Mouse (Mus musculus) retina, postnatal 1 day (tissue): Measurements from ENCODE around the gene Usp54.
"Not testable (repeated sequence)": the region's sequence is repeated elsewhere in the genome, so short reads cannot be mapped to it uniquely, and the experiment has no call there.

Source experiments
- DNase-seq: peaks from one replicate; pipeline ENCODE4 v3.0.0-alpha.2; 2012

Gene Usp54

DNA sequence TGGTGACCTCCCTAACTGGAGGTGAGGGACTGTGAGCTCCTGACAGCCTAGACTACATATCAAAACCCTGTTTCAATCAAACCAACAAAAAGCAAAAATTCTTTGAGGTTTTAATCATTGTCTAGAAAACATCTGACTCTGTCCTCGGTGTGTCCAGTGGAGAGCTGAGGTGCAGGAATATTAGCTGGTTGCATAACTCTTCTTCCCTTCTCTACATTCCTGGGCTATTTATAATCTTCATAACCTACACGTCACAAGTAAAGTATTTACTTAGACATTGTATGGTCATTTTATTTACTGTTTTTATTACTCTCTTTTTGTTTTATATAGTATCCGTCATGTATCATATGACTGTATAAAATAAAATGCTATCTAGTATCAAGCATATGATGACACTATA, 31.3 kb downstream of the Usp54 start:
- no peak for DNase-seq

DNA sequence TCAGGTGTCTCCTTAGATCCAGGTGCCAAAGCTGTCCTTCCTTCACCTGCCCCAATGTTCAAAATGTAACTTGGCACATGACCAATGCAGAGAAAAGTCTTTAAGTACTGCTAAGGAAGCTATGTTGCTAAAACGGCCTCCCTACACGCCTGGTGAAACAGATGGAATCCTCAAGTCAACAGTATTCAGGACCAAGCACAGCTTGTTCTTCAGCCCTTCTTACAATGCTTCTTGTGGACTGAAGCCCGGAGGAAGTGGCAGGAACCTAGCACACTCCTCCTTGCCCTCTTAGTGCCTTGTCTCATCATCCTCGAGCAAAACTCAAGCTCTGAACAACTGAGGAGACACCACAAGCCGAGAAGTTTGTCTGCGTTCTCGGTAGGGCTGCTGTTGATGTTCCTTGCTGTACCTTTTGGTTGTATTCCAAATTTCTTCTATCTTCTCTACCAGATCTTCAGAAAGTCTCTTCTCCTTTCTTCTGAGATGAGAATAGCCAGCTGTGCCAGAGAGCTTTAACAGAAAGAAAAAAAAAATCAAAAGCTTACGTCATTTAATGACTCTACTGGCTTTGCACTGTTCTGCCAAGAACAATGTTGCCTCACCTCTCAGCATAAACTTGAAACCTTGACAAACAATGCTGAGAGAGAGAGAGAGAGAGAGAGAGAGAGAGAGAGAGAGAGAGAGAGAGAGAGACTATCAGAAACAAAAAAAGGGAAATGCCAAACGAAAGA, 33.3 kb downstream of the Usp54 start:
- no peak for DNase-seq

DNA sequence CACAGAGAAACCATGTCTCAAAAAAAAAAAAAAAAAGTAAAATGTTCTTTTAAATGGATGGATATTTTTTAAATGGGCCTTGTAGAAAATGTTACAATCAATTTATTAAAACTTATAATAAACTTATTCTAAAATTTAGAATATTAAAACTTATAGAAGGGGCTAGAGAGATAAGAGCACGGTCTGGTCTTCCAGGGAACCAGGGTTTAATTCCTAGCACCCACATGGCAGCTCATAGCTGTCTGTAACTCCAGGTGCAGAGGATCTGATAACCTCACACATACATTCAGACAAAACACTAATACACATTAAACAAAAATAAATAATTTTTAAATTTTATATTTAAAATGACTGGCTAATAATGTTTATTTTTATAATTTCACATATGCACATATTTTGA, 39.6 kb downstream of the Usp54 start:
- DNase-seq, result no peak

DNA sequence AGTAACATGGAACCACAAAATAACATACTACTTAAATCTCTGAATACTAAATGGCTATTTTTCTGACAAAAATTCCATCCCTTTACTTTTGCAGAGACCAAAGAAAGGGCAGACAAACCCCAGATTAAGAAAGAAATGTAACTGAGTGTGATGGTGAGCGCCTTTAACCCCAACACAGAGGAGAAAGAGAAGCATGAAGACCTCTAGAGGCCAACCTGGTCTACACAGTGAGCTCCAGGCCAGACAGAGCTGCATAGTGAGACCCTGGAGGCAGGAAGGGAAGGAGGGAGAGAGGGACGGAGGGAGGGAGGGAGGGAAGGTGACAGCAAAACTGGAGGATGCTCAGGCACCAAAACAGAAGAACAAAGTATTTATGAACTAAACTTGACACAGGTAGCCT, 40.7 kb downstream of the Usp54 start:
- DNase-seq, result no peak

DNA sequence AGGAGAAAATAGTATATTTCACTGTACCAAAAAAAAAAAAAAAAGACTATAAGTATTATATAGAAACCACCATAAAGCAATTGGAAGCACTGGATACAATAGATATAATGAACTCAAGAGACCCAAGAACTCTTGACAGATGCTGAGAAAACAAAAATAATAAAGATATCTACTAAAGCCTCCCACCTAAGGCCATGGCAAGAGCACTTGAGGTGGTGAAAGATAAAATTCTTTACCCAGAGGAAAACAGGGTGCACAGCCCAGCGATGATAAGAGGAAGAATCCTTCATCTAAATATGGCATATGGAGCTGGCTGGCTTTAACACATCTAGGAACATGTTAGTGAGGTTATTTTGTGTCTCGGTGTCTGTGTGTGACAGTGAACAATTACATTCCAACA, 41.3 kb downstream of the Usp54 start:
- no peak for DNase-seq

DNA sequence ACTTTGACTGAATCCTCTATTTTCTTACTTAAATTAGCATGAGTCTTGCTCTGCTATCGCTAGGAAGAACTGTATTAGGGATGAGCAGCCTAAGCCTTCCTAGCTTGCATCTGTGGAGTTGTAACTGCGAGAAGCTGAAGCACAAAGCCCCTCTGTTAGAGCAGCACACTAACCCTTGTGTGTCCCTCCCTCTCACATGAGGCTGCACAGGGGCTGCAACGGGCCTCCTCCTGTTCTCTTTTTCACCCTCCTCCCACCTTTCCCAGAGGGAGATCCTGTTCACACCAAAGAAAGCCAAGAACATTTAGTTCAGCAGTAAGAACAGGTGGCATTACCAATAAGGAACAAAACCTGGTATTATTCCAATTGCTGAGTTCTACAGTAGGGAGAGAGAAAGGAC, 45.1 kb downstream of the Usp54 start:
- DNase-seq, result peak; percentile 57

DNA sequence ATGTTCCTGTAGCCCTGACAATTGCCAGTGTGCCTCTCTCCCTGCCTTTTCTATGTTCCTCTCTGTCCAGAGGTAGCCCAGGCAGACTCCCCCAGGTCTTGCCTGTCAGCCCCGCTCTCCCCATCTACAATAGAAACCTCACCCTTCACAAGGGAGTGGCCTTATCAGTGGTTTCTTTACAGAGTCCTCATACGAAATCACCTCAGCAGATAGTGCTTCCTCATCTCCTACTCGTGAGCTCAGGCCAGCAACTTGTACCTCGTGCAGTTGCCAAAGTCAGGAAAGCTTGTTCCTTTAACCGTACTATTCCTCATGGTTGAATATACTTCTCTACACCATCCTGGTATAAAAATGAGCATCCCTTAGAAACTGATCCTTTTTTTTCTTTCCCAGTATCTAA, 53.4 kb downstream of the Usp54 start:
- DNase-seq, result no peak

DNA sequence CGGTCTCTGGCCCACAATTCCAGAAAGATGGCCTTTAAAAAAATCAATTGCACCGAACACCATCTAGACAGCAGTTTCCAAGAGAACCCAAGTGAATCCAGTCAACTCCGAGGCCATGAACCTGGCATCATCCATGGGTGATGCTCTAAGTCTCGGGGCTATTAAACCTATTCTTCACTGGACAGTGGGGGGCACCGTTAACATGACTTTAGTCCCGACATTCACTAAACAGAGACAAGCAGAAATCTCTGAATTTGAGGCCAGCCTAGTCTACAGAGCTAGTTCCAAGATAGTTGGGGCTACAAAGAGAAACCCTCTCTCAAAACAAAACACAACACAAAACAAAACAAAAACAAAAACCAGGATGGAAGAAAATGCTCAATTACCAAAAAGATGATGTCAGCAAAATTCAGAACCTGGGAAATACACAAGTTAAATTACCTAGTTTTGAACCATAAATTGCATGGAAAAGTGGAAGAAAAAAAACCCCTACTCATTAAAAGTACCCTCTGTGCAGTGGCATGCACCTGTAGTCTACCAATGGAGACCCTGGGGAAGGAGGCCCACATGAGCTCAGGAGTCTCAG, 61.9 kb downstream of the Usp54 start:
- no peak for DNase-seq

DNA sequence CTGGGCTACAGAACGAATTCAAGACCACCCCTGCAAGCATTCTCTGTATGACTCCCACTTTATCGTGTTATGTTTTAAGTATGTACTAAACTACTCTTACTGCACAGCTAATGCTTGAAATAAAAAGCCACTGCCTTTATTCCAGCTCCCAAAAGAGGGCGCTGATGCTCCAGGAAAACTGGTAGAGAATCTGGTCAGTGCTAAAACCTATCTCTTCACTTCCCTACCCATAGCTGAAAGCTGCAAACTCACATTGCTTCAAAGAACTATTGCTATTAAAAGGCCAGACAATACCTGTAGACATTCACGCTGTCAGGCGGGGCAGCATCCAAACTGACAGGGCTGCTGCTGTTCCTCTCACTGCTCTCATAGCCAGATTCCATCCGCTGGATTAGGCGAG, 64.7 kb downstream of the Usp54 start:
- DNase-seq, result peak; percentile 78

DNA sequence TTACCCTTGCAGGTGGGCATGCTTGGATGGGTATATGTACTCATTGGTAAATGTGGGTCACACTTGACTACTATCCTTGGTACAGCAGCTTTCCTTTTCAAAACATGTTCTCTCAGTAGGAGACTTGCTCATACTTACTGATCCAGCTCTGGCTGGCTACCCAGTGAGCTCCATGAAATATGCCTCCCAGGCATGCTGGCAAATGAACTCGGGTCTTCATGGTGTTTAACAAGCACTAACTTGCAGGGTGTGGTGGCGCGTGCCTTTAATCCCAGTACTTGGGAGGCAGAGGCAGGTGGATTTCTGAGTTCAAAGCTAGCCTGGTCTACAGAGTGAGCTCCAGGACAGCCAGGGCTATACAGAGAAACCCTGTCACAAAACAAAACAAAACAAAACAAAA, 67.7 kb downstream of the Usp54 start:
- not testable (repeated sequence) for DNase-seq

DNA sequence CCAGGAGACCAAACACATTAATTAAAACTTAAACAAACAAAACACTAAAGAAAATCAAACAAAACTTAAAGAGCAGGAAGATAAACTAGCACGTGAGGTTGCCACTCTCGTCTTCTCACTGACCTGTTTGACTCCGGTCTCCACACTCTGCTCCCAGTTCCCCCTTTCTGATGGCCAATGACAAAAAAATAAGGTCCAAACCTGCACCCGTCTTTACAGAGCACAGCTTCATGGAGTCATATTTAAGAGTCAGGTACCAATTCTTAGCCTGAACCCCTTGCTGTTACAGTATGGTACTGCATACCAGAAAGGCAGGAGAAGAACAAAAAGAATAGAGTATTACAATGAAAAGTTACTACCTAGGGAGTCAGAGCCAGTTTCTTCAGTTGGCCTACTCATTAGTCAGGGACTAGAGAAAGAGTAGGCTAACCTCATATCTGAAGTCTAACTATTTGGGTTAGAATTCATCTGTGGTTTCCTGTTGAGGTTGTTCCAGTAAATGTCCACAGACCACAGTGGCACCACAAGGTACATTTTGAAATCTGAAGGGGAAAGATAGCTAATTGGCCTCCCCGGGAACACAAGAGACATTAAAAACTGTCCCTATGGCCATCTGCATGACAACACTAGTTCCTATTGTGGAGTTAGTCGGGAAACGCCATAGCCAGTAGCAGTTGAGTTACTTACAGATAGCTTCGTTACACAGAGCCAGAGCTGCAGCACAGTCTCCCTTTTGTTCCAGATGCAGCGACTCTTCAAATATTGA, 75.4 kb downstream of the Usp54 start:
- DNase-seq, result no peak

DNA sequence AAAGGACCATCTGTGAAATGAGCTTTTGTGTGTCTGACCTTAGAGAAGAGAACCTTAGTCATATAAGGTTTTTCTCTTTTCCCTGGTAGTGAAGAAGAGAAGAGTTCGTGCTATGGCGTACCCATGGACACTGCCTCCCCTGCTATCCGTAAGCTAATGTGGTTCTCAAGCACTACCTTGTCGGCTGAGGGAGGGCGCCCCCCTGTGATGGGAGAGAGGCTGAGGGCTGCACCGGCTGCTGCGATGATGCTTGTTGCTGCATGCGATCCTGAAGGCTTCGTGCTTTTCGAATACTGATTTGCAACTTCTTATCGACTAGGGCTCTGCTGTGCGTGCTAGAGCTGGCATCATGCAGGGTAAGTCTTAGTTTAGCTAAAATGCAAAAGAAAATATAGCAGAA, 76.2 kb downstream of the Usp54 start:
- no peak for DNase-seq

DNA sequence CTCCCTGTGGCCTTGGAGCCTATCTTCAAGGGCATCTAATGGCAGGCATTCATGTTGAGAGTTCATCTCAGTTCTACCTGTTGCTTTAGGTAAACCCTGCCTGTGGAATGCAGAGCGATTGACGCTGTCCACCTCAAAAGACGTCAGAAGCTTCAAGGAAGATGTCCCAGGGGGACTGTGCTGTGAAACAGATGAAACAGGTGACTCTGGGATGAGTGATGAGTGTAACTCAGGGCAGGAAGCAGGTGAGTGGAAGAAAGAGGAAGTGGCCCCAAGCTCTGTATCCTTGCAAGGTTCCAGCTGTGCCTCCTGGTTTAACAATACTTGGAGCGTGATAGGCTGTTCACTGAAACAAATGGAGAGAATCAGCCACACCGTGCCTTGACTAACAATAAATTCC, 79.0 kb downstream of the Usp54 start:
- DNase-seq, result no peak

DNA sequence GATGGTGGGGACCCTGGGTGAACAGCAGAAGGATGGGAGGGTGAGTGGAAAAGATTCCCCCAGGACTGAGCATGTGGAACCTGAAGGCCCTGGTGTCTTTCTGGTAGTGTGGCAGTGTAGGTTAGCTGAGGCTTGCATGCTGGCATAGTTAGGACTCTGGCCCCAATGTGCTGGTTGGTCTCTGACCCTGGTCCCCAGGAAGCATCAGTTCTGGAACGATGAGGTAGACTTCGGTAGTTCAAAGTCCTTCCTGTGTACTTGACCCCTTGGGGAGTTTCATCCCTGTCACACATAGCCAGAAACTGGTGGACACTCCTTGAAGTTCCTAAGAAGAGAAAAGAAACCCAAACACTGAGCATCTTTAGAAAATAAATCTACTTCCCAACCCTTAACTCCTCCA, 90.7 kb downstream of the Usp54 start:
- no peak for DNase-seq

DNA sequence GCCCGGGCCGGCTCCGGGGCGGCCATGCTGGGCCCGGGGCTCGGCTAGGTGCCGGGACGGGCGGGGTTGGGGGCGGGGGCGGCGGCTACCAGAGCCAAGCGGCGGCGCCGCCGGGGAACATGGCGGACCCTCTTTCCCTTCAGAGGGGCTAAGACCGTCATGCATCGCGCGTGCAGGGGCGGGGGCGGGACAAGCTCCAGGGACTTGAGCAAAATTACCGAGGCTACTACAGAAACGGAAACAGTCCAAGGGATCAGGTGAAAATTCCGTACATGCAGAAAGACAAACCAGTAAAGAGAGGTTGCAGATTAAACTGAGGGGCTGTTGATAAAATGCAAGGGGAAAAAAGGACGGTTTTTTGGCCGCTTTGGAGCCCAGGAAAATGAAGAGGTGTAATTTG, 94.4 kb downstream of the Usp54 start, which contains the start of gene Ppp3cb:
Gene Ppp3cb (minus strand): TSS at position 159 of the 400 bp plus-strand sequence.
- DNase-seq, result peak; percentile 97

DNA sequence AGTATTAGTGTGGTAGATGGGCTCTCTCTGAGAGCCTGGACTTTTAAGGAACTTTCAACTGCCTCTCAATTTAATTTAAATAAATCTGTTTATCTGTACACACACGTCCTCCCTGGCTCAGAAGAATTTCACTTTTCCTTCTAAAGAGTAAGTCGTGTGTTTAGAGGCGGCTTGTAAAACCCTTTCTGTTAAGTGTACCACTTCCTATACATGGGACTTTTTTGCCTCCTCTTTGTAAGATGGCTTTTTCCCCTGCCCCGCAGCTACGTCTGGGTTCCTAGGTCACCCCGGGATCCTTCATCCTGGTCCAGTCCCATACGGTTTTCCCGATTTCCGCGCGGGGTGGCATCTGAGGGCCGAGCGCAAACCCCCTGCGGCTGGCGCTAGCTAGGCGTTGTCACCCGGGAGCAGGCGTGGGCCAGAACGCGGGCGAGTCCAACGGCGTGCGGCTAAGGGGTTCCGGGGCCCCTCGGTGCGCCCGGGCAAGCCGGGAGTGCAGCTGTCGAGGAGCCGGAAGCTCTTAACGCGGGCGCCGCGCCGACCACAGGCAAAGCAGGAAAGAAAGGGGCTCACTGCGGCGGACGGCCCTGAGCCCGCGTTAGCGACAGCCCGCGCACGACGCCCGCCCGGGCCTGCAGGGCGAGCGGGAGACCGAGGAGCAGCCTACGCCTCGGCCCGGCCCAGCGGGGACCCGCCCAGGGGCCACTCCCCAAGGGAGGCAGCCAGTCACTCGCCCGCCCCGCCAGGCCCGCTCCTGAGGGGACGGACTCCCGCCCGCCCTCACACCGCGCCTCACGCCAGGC, 95.1 kb downstream of the Usp54 start:
- peak; percentile 88 for DNase-seq

DNA sequence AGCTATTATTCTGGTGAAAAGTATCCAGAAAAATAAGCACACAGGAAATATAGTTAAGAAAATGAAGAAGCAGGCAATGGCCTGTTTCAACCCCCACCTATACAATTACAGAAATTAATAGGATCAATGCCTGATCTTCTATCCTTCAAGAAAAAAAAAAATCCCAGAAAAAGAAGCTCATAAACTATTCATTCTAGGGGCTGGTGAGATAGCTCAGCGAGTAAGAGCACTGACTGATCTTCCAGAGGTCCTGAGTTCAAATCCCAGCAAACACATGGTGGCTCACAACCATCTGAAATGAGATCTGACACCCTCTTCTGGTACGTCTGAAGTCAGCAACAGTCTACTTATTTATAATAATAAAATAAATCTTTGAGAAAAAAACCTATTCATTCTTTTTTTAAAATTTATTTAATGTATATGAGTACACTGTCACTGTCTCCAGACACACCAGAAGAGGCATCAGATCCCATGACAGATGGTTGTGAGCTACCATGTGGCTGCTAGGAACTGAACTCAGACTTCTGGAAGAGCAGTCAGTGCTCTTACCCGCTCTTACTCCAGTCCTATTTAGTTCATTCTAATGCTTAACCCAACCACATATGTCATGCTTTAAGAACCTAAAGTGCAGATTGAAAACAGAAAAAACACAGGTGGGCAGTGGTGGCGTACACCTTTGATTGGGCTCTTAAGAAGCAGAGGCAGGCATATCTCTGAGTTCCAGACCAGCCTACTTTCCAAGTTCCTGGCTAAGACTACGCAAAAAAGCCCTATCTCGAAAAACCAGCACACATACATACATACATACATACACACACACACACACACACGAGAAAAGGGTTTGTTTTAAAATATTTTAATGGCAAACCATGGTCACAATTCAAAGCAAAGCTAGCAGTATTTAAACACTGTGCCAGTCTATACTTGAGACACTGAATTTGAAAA, 96.1 kb downstream of the Usp54 start:
- peak; percentile 3 for DNase-seq

DNA sequence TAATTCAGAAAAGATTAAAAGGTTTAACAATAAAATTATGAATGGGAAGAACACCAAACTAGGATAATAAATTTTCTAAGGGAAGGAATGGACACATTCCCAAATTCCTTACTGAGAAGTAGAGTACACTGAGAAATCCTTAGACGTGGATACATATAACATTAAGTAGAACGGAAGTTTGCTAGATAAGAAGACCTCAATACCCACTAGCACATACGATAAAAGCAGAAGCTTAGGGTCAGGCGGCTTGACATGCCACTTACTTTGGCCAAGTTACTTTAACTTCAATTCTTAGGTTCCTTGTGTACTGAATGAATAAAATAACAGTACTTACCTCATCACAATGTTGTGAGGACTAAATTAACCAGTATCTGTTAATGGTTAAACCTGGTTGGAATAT, 111.2 kb downstream of the Usp54 start:
- no peak for DNase-seq

DNA sequence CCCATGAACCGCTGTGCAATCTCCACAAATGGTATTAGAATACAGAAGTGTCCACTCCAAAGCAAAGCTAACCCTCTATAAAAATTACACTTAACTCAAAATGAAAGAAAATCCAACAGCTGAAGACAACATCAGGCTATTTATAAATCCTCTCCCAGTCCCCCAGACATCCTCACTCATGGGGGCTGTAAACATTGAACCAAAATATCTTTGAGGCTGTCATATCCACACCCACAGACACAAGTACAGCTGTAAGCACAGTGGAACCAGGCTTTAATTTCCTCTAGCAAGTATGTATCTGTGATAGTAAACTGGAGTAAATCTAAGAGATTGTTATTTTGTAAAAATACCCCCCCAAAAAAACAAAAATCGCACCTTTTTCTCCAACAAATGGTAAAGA, 120.7 kb downstream of the Usp54 start:
- no peak for DNase-seq

DNA sequence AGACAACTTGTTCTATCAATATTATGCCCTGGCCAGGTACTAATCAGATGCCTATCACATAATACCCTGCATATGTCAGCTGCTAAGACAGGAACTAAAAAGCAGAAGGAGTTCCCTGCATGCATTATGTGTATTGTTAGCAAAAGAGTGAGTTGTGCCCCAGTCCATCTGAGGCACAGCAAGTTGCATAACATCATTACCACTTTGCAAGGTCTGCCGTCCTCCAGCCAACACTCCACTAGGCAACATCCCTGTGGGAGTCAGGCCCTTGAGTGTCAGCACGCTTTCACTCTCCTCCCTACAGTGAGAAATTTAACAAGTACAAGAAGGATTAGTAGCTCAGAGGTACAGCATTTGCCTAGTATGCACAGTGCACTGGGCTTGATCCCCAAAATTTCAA, 132.4 kb downstream of the Usp54 start:
- no peak for DNase-seq

DNA sequence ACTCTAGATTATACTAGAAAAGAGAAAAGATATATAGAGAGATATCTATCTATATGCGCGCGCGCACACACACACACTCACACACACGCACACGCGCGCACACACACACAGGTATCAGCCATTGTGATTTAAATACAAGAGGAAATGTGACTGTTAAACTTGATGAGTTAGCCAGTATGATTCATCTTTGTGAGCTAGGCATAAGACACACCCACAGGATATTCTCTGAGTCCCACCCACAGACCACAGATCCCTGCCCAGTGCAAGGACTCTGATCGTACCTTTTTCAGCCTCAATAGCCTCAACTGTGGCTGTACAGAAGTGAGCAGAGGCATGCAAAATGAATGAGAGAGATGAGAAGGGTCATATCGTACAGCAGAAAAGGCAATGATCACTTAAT, 137.9 kb downstream of the Usp54 start:
- DNase-seq, result no peak

DNA sequence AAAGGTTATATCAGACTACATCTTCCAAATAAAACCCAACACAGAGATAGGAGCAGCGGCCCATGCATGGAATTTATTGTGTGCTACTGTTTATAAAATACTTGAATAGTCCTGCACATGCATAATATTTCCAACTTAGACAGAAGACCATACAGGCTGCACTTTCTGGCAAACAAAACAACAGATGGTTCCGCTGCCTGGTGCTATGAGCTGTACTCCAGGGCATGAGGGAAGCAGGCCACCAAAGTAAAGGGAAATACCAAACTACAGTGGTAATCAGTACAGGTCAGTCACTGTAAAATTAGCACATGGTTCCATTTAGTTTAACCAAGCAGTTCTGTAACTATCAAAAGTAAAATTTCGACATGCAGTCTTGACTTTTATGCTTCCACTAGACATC, 140.9 kb downstream of the Usp54 start:
- no peak for DNase-seq
